Mouse (Mus musculus) C2C12 (cell line): ENCODE measurements around the gene Fam172a. TPM values are rescaled to one million over a fixed set of nuclear protein-coding genes. Genes with fewer than 3 reads are reported as not detected.

Source experiments
- H3K27me3 ChIP-seq: one replicate; pipeline ENCODE4 v1.6.1; 2011; ENCODE audit not compliant: control insufficient read depth, insufficient read depth, insufficient read length
- H3K36me3 ChIP-seq: one replicate; pipeline ENCODE4 v1.6.1; 2011; ENCODE audit not compliant: control insufficient read depth, insufficient read depth
- H3K4me3 ChIP-seq: one replicate; pipeline ENCODE4 v1.5.1; 2011; ENCODE audit warnings: mild to moderate bottlenecking, control low read depth; ENCODE audit not compliant: poor library complexity, insufficient read depth, severe bottlenecking
- H3K79me2 ChIP-seq: one replicate; pipeline ENCODE4 v1.6.1; 2011; ENCODE audit not compliant: control insufficient read depth, insufficient read depth
- H3K79me3 ChIP-seq: one replicate; pipeline ENCODE4 v1.6.1; 2011; ENCODE audit warnings: low read depth, control low read depth
- H3ac ChIP-seq: one replicate; pipeline ENCODE3; 2011; ENCODE audit warnings: low read depth; ENCODE audit not compliant: control insufficient read depth, insufficient read length
- CEBPB ChIP-seq: IDR thresholded peaks from one replicate; pipeline ENCODE4 v1.6.1; 2011; ENCODE audit warnings: low read depth, mild to moderate bottlenecking, control low read depth, moderate library complexity
- CTCF ChIP-seq: IDR thresholded peaks from one replicate; pipeline ENCODE4 v1.5.1; 2011; ENCODE audit not compliant: control insufficient read depth, insufficient read depth, insufficient read length
- FOSL1 ChIP-seq: IDR thresholded peaks from one replicate; pipeline ENCODE4 v1.8.0; 2011; ENCODE audit warnings: mild to moderate bottlenecking, low read length; ENCODE audit not compliant: poor library complexity, insufficient read depth, severe bottlenecking
- MAX ChIP-seq: IDR thresholded peaks from one replicate; pipeline ENCODE4 v1.6.1; 2011; ENCODE audit warnings: mild to moderate bottlenecking, control low read depth
- MYOD1 ChIP-seq: IDR thresholded peaks from one replicate; pipeline ENCODE4 v1.6.1; 2011; ENCODE audit warnings: low read depth; ENCODE audit not compliant: control insufficient read depth, insufficient read length
- MYOG ChIP-seq: IDR thresholded peaks from one replicate; pipeline ENCODE4 v1.6.1; 2011; ENCODE audit not compliant: control insufficient read depth, insufficient read length; ENCODE audit errors: extremely low read depth
- USF1 ChIP-seq: IDR thresholded peaks from one replicate; pipeline ENCODE4 v1.6.1; 2011; ENCODE audit warnings: low read depth, mild to moderate bottlenecking, control low read depth, moderate library complexity
- polyA plus RNA-seq: library from polyadenylated mRNA; unstranded; fragments of >200 nt; fragmentation: generic; extraction: Trizol; gene quantifications from one replicate; pipeline ENCODE4 v1.2.1, GENCODE M21; 2012; ENCODE audit warnings: missing spikeins

Fam172a gene
- polyA plus RNA-seq, 1 experiment, result 4.9 TPM

DNA sequence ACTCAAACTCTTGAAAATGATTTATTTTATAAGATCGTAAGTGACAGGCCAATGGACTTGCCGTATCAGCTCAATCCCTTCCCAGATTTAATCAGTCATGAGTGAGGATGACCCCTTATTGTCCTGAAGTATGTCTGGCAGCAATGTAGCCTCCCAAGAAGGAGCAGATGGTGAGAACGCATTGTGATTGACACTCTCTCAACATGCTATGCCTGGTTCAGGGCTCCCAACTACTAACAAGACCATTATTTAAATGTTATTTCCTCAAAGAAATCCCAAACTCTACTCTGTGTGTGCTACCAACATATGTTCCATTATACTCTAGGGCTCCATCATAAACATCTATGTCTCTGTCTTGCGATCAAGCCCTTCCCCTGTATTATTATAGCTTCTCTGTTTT is 412.1 kb downstream of the Fam172a start:
- H3K4me3 ChIP-seq, result no peak overlapping the region
- no peaks in the 10 kb centered on the region for H3K79me2 ChIP-seq
- no peaks in the 10 kb centered on the region for H3K79me3 ChIP-seq
- TF ChIP-seq MYOG (no peak), USF1 (no peak), MYOD1 (no peak), FOSL1 (no peak), MAX (no peak), CEBPB (no peak), CTCF (no peak)
- H3ac ChIP-seq, result no peak overlapping the region
- H3K27me3 ChIP-seq, result no peaks in the 10 kb centered on the region
- no peaks in the 10 kb centered on the region for H3K36me3 ChIP-seq

DNA sequence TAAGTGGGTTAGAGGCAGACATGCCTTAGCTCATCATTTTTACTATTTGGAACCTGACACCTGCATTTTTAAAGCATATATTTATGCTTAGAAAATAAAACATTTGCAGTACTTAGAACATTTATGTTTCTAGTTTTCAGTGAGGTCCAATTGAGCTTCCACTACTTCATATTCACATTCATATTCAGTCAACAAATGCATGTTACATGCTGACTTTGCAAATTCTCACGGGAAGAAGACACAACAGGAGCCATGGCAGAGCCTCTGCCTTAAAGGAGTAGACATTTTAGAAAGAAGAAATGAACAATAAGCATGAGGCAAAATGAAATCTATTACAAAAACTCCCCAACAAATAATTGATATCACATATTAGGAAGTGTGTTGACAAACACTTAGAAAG is 416.9 kb downstream of the Fam172a start:
- Histone ChIP-seq H3K27me3 (no peaks in the 10 kb centered on the region), H3K36me3 (no peaks in the 10 kb centered on the region), H3K79me2 (no peaks in the 10 kb centered on the region), H3ac (no peak overlapping the region), H3K4me3 (no peak overlapping the region), H3K79me3 (no peaks in the 10 kb centered on the region)
- TF ChIP-seq CEBPB, result no peak
- TF ChIP-seq MAX, result no peak
- TF ChIP-seq FOSL1, result no peak
- TF ChIP-seq USF1, result no peak
- TF ChIP-seq MYOD1, result no peak
- TF ChIP-seq CTCF, result no peak
- no peak for TF ChIP-seq MYOG

DNA sequence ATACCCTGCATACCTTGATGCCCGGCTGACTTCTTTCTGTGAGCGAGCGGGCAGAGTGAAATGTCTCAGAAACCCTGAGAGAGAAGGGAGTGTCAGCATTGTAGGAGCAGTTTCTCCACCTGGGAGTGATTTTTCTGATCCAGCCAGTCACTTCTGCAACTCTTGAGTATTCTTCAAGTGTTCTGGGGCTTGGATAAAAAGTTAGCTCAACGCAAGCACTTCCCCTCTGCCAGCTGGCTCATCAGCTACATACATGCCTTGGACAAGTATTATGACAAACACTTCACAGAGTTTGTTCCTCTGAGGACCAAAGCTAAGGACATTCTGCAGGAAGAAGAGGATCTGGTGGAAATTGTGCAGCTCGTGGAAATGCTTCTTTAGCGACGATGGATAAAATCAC is 420.2 kb downstream of the Fam172a start:
- no peaks in the 10 kb centered on the region for H3K79me2 ChIP-seq
- H3K4me3 ChIP-seq, result no peak overlapping the region
- TF ChIP-seq MYOG (no peak), CTCF (no peak)
- no peak overlapping the region for H3ac ChIP-seq
- H3K27me3 ChIP-seq, result no peaks in the 10 kb centered on the region
- no peaks in the 10 kb centered on the region for H3K36me3 ChIP-seq
- no peaks in the 10 kb centered on the region for H3K79me3 ChIP-seq

DNA sequence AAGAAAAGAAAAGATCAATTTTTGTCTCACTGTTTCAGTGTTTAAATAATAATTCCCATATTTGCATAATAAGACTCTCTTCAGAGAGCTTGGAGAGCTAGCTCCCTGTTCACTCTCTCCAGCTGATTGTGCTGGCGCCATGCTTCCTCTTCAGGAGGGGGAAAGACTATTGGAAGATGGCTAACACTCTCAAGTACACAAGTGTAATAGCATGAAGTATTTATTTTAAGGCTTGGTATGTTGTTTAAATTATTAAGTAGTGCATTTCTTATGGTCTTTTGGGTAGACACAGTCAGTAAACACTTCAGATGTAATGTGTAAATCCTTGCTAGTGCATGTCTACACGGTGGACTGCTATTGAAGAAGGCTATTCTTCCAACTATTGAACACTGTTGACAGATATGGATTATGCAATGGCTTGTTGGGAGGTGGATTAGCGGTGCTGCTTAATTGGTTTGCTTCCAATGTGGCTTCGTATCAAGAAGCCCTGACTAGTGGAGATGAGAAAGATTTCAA is 422.1 kb downstream of the Fam172a start:
- TF ChIP-seq CEBPB (no peak), CTCF (no peak), FOSL1 (no peak), USF1 (no peak), MAX (no peak), MYOG (no peak), MYOD1 (no peak)
- H3ac ChIP-seq, result no peak overlapping the region
- no peaks in the 10 kb centered on the region for H3K36me3 ChIP-seq
- H3K27me3 ChIP-seq, result no peaks in the 10 kb centered on the region
- H3K79me2 ChIP-seq, result no peaks in the 10 kb centered on the region
- H3K79me3 ChIP-seq, result no peaks in the 10 kb centered on the region
- H3K4me3 ChIP-seq, result no peak overlapping the region

DNA sequence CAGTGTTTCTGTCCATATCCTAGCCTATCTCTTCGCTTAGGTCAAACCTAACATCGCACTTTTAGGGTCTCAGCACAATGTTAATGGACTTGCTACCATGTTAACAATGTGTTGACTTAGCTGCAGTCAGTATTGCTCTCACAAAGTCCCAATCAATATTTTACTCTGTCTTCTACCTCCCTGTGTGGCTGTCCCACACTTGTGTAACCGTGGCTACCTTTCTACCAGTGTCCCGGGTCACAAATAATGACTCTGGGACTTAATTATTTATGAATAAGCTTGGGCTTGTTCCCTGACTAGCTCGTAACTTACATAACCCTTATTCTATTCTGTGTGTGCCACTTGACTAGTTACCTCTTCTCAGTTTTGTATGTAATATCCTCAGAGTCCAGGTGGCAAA is 455.6 kb downstream of the Fam172a start:
- no peaks in the 10 kb centered on the region for H3K36me3 ChIP-seq
- no peak overlapping the region for H3K4me3 ChIP-seq
- no peaks in the 10 kb centered on the region for H3K27me3 ChIP-seq
- no peaks in the 10 kb centered on the region for H3K79me3 ChIP-seq
- TF ChIP-seq CEBPB (no peak), MYOD1 (no peak), CTCF (no peak), MYOG (no peak), MAX (no peak)
- no peaks in the 10 kb centered on the region for H3K79me2 ChIP-seq
- no peak overlapping the region for H3ac ChIP-seq

DNA sequence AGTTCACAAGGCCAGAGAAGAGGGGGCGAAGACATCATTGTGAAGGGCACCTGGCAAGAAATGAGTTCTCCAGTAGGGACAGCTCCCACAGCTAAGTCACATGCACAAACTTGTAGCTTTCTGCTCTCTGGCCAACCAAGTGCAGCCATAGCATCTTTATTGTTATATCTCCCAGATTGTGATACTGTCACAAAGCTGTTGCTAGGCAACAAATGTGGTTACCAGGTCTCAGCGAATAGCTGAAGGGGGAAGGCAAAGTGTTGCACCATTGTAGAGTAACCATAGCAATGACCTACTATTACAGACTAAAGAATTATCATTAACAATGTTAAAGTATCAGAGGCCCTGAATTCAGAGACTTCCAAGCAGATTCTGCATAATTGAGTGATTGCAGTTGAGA is 460.3 kb downstream of the Fam172a start:
- Histone ChIP-seq H3K27me3 (no peaks in the 10 kb centered on the region), H3K36me3 (no peaks in the 10 kb centered on the region), H3K79me3 (no peaks in the 10 kb centered on the region), H3K4me3 (no peak overlapping the region), H3K79me2 (no peaks in the 10 kb centered on the region), H3ac (no peak overlapping the region)
- TF ChIP-seq CEBPB, result no peak
- no peak for TF ChIP-seq MYOG
- no peak for TF ChIP-seq CTCF
